ENCODE assay signal across 9 mouse cellular contexts in the genomic region with DNA sequence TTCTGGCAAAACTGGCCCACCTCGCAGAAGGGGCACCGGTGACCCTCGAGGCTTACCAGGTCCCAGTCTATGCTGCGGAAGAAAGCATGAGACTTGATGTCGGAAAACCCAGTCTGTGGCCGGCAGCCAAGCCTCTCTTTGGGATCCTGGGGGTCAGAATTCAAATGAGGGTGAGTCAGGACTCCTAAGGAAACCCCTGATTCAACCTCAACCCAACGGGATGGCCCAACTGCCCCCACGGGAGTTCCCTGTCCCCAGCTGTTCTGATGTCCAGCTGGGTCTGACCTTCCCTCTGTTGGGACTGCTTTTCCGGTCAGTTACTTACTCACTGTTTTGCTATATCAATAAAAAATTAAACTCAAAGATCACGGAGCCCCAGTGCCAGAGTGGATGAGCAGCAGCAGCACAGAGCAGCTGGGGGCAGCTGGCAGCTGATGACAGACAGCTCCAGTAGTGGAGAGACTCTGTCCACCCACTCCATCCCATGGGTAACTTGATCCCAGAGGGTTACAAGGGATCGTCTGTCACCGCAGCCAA. TPM values are rescaled to one million over a fixed set of nuclear protein-coding genes. Genes with fewer than 3 reads are reported as not detected.
DNase-seq lines count a peak whose midpoint lies in the region; ATAC-seq and TF ChIP-seq lines count a peak whose summit lies in the region.
"Had no signal": no experiment of that assay in that cellular context is flagged by ENCODE, and none has a peak within 500 bp of the region (broad histone marks: within the 10 kb centered on the region; RNA-seq: fewer than 3 reads in every experiment).

No protein-coding gene starts in this region.

- no peaks in the 10 kb centered on the region for H3K9me3 ChIP-seq in heart, embryonic 13.5 days
- H3K9me3 ChIP-seq in heart, embryonic 11.5 days (replicated peaks; ENCODE audit: control insufficient read depth, low read length) = no peaks in the 10 kb centered on the region
- H3K9me3 ChIP-seq in kidney, embryonic 16.5 days (ENCODE audit: low read length) = no peaks in the 10 kb centered on the region
- no peaks in the 10 kb centered on the region for H3K9me3 ChIP-seq in forebrain, postnatal 0 days (ENCODE audit: low read length)
- H3K9me3 ChIP-seq: midbrain, embryonic 12.5 days had no signal

- H3K27me3 ChIP-seq in heart, embryonic 13.5 days (replicated peaks) = no peaks in the 10 kb centered on the region
- H3K27me3 ChIP-seq in heart, embryonic 11.5 days (ENCODE audit: control insufficient read depth, insufficient read depth, low read length) = no peaks in the 10 kb centered on the region; the same call in 1 of the 2 replicates
- H3K27me3 ChIP-seq in kidney, embryonic 16.5 days (ENCODE audit: insufficient read depth, low read length) = no peaks in the 10 kb centered on the region
- H3K27me3 ChIP-seq in forebrain, postnatal 0 days (ENCODE audit: insufficient read depth, low read length) = no peaks in the 10 kb centered on the region
- H3K27me3 ChIP-seq: midbrain, embryonic 12.5 days had no signal

- H3K4me2 ChIP-seq in heart, embryonic 13.5 days = no peak overlapping the region
- H3K4me2 ChIP-seq in heart, embryonic 11.5 days = no peak overlapping the region
- H3K4me2 ChIP-seq in kidney, embryonic 16.5 days (replicated peaks; ENCODE audit: low read depth, low read length) = no peak overlapping the region
- H3K4me2 ChIP-seq in forebrain, postnatal 0 days (ENCODE audit: low read depth) = no peak overlapping the region
- H3K4me2 ChIP-seq: midbrain, embryonic 12.5 days had no signal

- peak overlapping the region; percentile 12; the same call in 1 of the 2 replicates for H3K9ac ChIP-seq in heart, embryonic 13.5 days
- no peak overlapping the region for H3K9ac ChIP-seq in heart, embryonic 11.5 days (ENCODE audit: low read depth, low read length)
- H3K9ac ChIP-seq in kidney, embryonic 16.5 days (replicated peaks; ENCODE audit: low read length) = no peak overlapping the region; the same call in 1 of the 2 replicates
- no peak overlapping the region for H3K9ac ChIP-seq in forebrain, postnatal 0 days
- H3K9ac ChIP-seq: midbrain, embryonic 12.5 days had no signal

- TF ChIP-seq POLR2A in embryonic fibroblast, embryonic 13.5 days (IDR thresholded peaks at IDR 0.05; ENCODE audit: low read depth, low read length) = no peak

- H3K4me1 ChIP-seq in heart, embryonic 13.5 days = peaks cover 16% of the 10 kb centered on the region
- no peaks in the 10 kb centered on the region for H3K4me1 ChIP-seq in heart, embryonic 11.5 days (ENCODE audit: control insufficient read depth, insufficient read depth, low read length)
- peaks cover 16% of the 10 kb centered on the region for H3K4me1 ChIP-seq in embryonic fibroblast, embryonic 13.5 days (ENCODE audit: control insufficient read depth, insufficient read depth, low read length)
- peaks cover 15% of the 10 kb centered on the region for H3K4me1 ChIP-seq in kidney, embryonic 16.5 days (ENCODE audit: insufficient read depth, low read length)
- no peaks in the 10 kb centered on the region for H3K4me1 ChIP-seq in forebrain, postnatal 0 days (ENCODE audit: insufficient read depth)
- H3K4me1 ChIP-seq: midbrain, embryonic 12.5 days had no signal

- no peak for ATAC-seq in heart, embryonic 13.5 days (ENCODE audit: extremely low read depth, insufficient number of reproducible peaks, low FRiP score, low TSS enrichment)
- ATAC-seq in heart, embryonic 11.5 days (replicated peaks; ENCODE audit: insufficient number of reproducible peaks, low FRiP score, low TSS enrichment) = no peak
- ATAC-seq in kidney, embryonic 16.5 days (ENCODE audit: low FRiP score, low TSS enrichment) = peak; percentile 50
- ATAC-seq in forebrain, postnatal 0 days = no peak
- ATAC-seq in inflammation-experienced regulatory T-cells, adult 6 months = no peak

- WGBS in heart, embryonic 13.5 days = 45% methylated on average over 12 of the region's 12 CpGs
- 48% methylated on average over 12 of the region's 12 CpGs for WGBS in heart, embryonic 11.5 days (ENCODE audit: insufficient replicate concordance)
- 36% methylated on average over 12 of the region's 12 CpGs for WGBS in kidney, embryonic 16.5 days
- 71% methylated on average over 12 of the region's 12 CpGs for WGBS in forebrain, postnatal 0 days

- no peaks in the 10 kb centered on the region for H3K36me3 ChIP-seq in heart, embryonic 13.5 days
- no peaks in the 10 kb centered on the region for H3K36me3 ChIP-seq in heart, embryonic 11.5 days (ENCODE audit: control insufficient read depth, insufficient read depth, low read length)
- H3K36me3 ChIP-seq in kidney, embryonic 16.5 days (ENCODE audit: insufficient read depth, low read length) = no peaks in the 10 kb centered on the region
- peaks cover 33% of the 10 kb centered on the region for H3K36me3 ChIP-seq in forebrain, postnatal 0 days (ENCODE audit: insufficient read depth)

- no peak overlapping the region for H3K4me3 ChIP-seq in heart, embryonic 13.5 days
- no peak overlapping the region for H3K4me3 ChIP-seq in heart, embryonic 11.5 days (ENCODE audit: low read depth, low read length)
- H3K4me3 ChIP-seq in embryonic fibroblast, embryonic 13.5 days (ENCODE audit: insufficient read depth, low read length) = no peak overlapping the region
- H3K4me3 ChIP-seq in kidney, embryonic 16.5 days (ENCODE audit: low read length) = no peak overlapping the region
- no peak overlapping the region for H3K4me3 ChIP-seq in forebrain, postnatal 0 days (ENCODE audit: low read depth, low read length)
- H3K4me3 ChIP-seq: midbrain, embryonic 12.5 days had no signal

- no peak overlapping the region for H3K27ac ChIP-seq in heart, embryonic 13.5 days (replicated peaks)
- H3K27ac ChIP-seq in heart, embryonic 11.5 days (ENCODE audit: low read depth, low read length) = no peak overlapping the region
- H3K27ac ChIP-seq in embryonic fibroblast, embryonic 13.5 days (ENCODE audit: insufficient read depth, low read length) = peak overlapping the region; percentile 23; the same call in 1 of the 2 replicates
- H3K27ac ChIP-seq in kidney, embryonic 16.5 days (ENCODE audit: low read length) = peak overlapping the region; percentile 41
- no peak overlapping the region for H3K27ac ChIP-seq in forebrain, postnatal 0 days (ENCODE audit: low read depth, low read length)
- H3K27ac ChIP-seq: midbrain, embryonic 12.5 days had no signal

- no peak for TF ChIP-seq CTCF in embryonic fibroblast, embryonic 13.5 days (IDR thresholded peaks at IDR 0.05; ENCODE audit: borderline replicate concordance, insufficient read depth, low read length)
- TF ChIP-seq CTCF in forebrain, postnatal 0 days (IDR thresholded peaks at IDR 0.05; ENCODE audit: low read depth) = no peak

- peak; percentile 54 to 84 for DNase-seq in lung, postnatal 4 days
- DNase-seq in ovary, postnatal 14 days (ENCODE audit: low spot score) = no peak
- no peak for DNase-seq in forebrain, postnatal 0 days

RNA-seq across cellular contexts. Expression of a gene that starts 18.1 kb away (rescaled TPM):
- 63.2 and 71.1 TPM in 2 replicates for polyA plus RNA-seq in heart, embryonic 13.5 days (2015; fragmentation: Nextera tagmentation; extraction: Ambion mirVana)
- 64.9 and 66.8 TPM in 2 replicates for polyA plus RNA-seq in heart, embryonic 11.5 days (2014; fragmentation: Nextera tagmentation; extraction: Ambion mirVana)
- polyA plus RNA-seq in embryonic fibroblast, embryonic 13.5 days (2011; ENCODE audit: insufficient read length, low read depth, missing spikeins) = 19.8 and 21.1 TPM in 2 replicates
- polyA plus RNA-seq in kidney, embryonic 16.5 days (2015; fragmentation: Nextera tagmentation; extraction: Ambion mirVana) = 77.4 and 77.8 TPM in 2 replicates
- 48.7 and 51.8 TPM in 2 replicates for total RNA-seq in forebrain, postnatal 0 days (2014; rRNA removed)
- 59.9 and 60.7 TPM in 2 replicates for polyA plus RNA-seq in forebrain, postnatal 0 days (2015; fragmentation: Nextera tagmentation; extraction: Ambion mirVana)
- 10 to 100 TPM; 44.3 to 57.3 (median 51.6) TPM for polyA plus RNA-seq in inflammation-experienced regulatory T-cells, adult 6 months (2017; shearing (Covaris generic))

RNA-seq across cellular contexts. Expression of a gene that starts 45.3 kb away (rescaled TPM):
- polyA plus RNA-seq in heart, embryonic 13.5 days (2015; fragmentation: Nextera tagmentation; extraction: Ambion mirVana) = 10.1 and 10.2 TPM in 2 replicates
- 14.6 and 14.8 TPM in 2 replicates for polyA plus RNA-seq in heart, embryonic 11.5 days (2014; fragmentation: Nextera tagmentation; extraction: Ambion mirVana)
- 88.4 and 106 TPM in 2 replicates for polyA plus RNA-seq in embryonic fibroblast, embryonic 13.5 days (2011; ENCODE audit: insufficient read length, low read depth, missing spikeins)
- 14.5 and 15.9 TPM in 2 replicates for polyA plus RNA-seq in kidney, embryonic 16.5 days (2015; fragmentation: Nextera tagmentation; extraction: Ambion mirVana)
- 66.9 and 68.7 TPM in 2 replicates for total RNA-seq in forebrain, postnatal 0 days (2014; rRNA removed)
- polyA plus RNA-seq in forebrain, postnatal 0 days (2015; fragmentation: Nextera tagmentation; extraction: Ambion mirVana) = 11.7 and 12.2 TPM in 2 replicates
- polyA plus RNA-seq in inflammation-experienced regulatory T-cells, adult 6 months (2017; shearing (Covaris generic)) = 10 to 100 TPM; 10.7 to 26.8 (median 26.8) TPM

Comparison
In these comparisons a context has a peak if more than half of its experiments do, and no peak if none do; other contexts are left out.
1. H3K27ac ChIP-seq: peak in embryonic fibroblast, embryonic 13.5 days (single experiment) and kidney, embryonic 16.5 days (single experiment); none in heart, embryonic 13.5 days (single experiment), heart, embryonic 11.5 days (single experiment) and forebrain, postnatal 0 days (single experiment).
2. DNase-seq: peak in lung, postnatal 4 days (2 of 2); none in ovary, postnatal 14 days (single experiment) and forebrain, postnatal 0 days (single experiment).